Mouse (Mus musculus) intestine, postnatal 0 days (tissue): ENCODE measurements around the gene Srebf2. TPM values are rescaled to one million over a fixed set of nuclear protein-coding genes. Genes with fewer than 3 reads are reported as not detected.

Experiments used
- ATAC-seq: fragments of 200-750 bp; cut with Nextera tagmentation; 2 replicates; pipeline ENCODE4 v1.8.0; 2017; ENCODE audit warnings: mild to moderate bottlenecking, moderate TSS enrichment, moderate library complexity
- H3K27ac ChIP-seq: fragments of 300-500 bp; sonication (generic); 2 replicates; pipeline ENCODE4 v1.5.1; 2014; ENCODE audit warnings: mild to moderate bottlenecking, low read depth, low read length, moderate library complexity
- H3K27me3 ChIP-seq: fragments of 300-500 bp; sonication (generic); replicated peaks from 2 replicates; pipeline ENCODE4 v1.6.1; 2014; ENCODE audit warnings: low read length, mixed read lengths; ENCODE audit not compliant: control insufficient read depth, insufficient read depth
- H3K36me3 ChIP-seq: fragments of 300-500 bp; sonication (generic); 2 replicates; pipeline ENCODE4 v1.6.1; 2014; ENCODE audit warnings: mild to moderate bottlenecking, moderate library complexity; ENCODE audit not compliant: control insufficient read depth, insufficient read depth
- H3K4me1 ChIP-seq: fragments of 300-500 bp; sonication (generic); replicated peaks from 2 replicates; pipeline ENCODE4 v1.6.1; 2014; ENCODE audit warnings: antibody characterized with exemption, low read length, mixed read lengths; ENCODE audit not compliant: control insufficient read depth, insufficient read depth
- H3K4me2 ChIP-seq: fragments of 300-500 bp; sonication (generic); replicated peaks from 2 replicates; pipeline ENCODE4 v1.6.1; 2014; ENCODE audit warnings: low read depth, mild to moderate bottlenecking, moderate library complexity
- H3K4me3 ChIP-seq: fragments of 300-500 bp; sonication (generic); 2 replicates; pipeline ENCODE4 v1.5.1; 2014; ENCODE audit warnings: low read depth, low read length
- H3K9ac ChIP-seq: fragments of 300-500 bp; sonication (generic); 2 replicates; pipeline ENCODE4 v1.6.1; 2014; ENCODE audit warnings: mild to moderate bottlenecking, low read depth, low read length
- H3K9me3 ChIP-seq: fragments of 300-500 bp; sonication (generic); 2 replicates; pipeline ENCODE4 v1.6.1; 2016; ENCODE audit warnings: mixed run types; ENCODE audit not compliant: control insufficient read depth
- CTCF ChIP-seq: sonication (generic); IDR thresholded peaks from 2 replicates; pipeline ENCODE4 v1.5.1; 2016; ENCODE audit warnings: low read depth, mild to moderate bottlenecking, control low read depth, antibody characterized with exemption, moderate library complexity
- WGBS: fragments of 180-500 bp; shearing (Covaris S2); extraction: QIAGEN DNeasy Blood & Tissue Kit; methylation state at CpG from one replicate; pipeline ENCODE4 v1.1.7; 2014; 5-methylcytosine and 5-hydroxymethylcytosine counted together
- polyA plus RNA-seq: library from polyadenylated mRNA; unstranded; fragments of >200 nt; fragmentation: Nextera tagmentation; extraction: Ambion mirVana; gene quantifications from 2 replicates; pipeline ENCODE4 v1.2.1, GENCODE M21; 2015

Gene Srebf2
- polyA plus RNA-seq, 1 experiment from 2014 or later = 68.7 TPM

DNA sequence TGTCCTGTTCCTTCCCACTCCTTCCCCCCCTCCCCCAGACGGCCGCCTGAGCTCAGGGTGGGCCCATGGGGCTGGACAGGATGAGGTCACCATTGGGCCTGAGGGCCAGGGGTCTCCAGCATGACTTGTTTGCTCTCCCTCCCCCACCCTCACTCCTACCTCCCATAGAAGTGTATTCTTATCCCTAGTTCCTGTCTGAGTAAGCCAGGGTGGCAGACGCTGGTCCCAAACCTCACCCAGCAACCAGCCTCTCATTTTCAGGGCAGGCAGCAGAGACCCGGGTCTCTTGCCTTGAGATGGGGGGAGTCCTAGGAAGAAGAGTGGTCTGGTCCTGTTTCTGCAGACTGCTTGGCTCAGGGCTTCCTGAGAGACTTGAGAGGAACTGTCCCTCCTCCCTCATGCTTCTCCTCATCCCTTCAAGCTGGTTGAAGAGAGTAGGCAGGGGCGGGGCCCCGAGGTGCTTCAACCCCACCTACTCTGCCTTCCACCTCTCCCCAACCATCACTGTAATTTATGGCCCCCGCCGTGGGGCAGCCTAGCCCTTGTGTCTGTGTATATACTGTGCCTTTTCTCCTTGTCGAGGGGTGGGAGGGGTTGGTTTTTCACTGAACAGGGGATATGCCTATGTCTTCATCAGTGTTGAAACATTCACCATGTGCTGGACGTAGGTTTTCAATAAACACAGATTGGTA is 57.8 kb downstream of the Srebf2 start:
- peaks cover 65% of the 10 kb centered on the region for H3K36me3 ChIP-seq
- no peak for TF ChIP-seq CTCF

DNA sequence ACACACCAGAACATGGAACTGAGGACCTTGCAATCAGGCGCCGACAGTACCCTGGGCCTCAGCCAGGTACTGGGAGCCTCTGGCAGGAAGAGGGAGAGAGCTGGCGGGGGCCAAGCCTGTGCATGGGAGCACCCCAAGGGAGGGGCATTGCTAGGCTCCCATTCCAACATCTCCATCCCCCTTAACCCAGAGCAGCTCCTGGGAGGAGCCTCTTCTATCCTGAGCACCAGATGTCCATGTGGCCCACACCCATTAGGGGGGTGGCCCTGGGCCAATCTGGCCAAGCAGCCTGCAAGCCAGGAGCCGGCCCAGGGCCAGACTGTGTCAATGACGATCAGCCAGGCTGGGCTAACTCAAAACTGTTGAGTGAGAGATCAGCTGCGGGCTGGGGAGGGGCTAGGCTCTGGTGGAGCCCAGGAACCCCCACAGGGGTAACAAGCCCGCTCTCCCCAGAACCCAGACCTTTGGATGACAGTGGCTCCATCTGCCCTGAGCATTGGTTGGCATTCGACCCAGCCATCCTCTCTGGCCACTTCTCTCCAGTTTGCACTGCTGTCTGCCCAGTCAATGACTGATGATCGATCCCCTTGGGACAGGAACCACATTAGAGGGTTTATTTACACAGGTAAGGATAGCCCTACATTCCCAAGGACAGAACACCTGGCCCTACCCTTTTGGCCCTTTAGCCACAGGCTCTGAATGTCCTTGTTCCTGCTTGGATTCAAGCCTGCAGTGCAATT is 59.6 kb downstream of the Srebf2 start:
- Histone ChIP-seq H3K36me3 (peaks cover 50% of the 10 kb centered on the region), H3K9me3 (no peaks in the 10 kb centered on the region), H3K9ac (no peak overlapping the region), H3K4me2 (no peak overlapping the region), H3K27ac (no peak overlapping the region), H3K27me3 (peaks cover 16% of the 10 kb centered on the region), H3K4me1 (no peaks in the 10 kb centered on the region), H3K4me3 (no peak overlapping the region)
- ATAC-seq = peak; percentile 21; the same call in 1 of the 2 replicates
- WGBS = 52% methylated on average over 9 of the region's 9 CpGs
- no peak for TF ChIP-seq CTCF

More for the DNA sequence above, 57.8 kb downstream of the Srebf2 start:
- Histone ChIP-seq H3K27me3 (no peaks in the 10 kb centered on the region; the same call in 1 of the 2 replicates), H3K4me1 (no peaks in the 10 kb centered on the region), H3K9ac (no peak overlapping the region), H3K4me2 (no peak overlapping the region), H3K27ac (no peak overlapping the region), H3K9me3 (no peaks in the 10 kb centered on the region), H3K4me3 (no peak overlapping the region)
- WGBS = 56% methylated on average over 10 of the region's 10 CpGs
- no peak for ATAC-seq

DNA sequence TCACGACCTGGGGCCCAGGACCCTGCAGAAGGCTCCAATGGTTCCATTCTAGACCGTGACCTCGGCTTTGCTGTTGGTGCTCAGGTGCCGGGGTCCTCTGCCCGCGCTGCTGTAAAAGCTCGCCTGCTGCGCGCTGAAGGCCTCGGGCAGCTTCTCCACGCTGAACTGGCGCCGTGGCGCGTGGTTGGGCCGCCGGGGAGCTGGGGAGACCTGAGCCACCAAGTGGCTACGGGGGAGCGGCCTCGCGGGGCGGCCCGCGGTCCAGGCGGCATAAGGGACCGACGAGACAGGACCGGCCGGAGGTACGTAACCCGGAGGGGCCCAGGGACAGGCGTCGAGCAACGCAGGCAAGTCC is 60.1 kb downstream of the Srebf2 start:
- 41% methylated on average over 34 of the region's 34 CpGs for WGBS
- H3K27me3 ChIP-seq = peaks cover 22% of the 10 kb centered on the region
- H3K36me3 ChIP-seq = peaks cover 45% of the 10 kb centered on the region
- H3K9ac ChIP-seq = no peak overlapping the region
- no peak overlapping the region for H3K4me2 ChIP-seq
- no peak overlapping the region for H3K27ac ChIP-seq
- H3K4me3 ChIP-seq = no peak overlapping the region
- no peaks in the 10 kb centered on the region for H3K4me1 ChIP-seq
- no peak for TF ChIP-seq CTCF
- ATAC-seq = no peak
- H3K9me3 ChIP-seq = no peaks in the 10 kb centered on the region

DNA sequence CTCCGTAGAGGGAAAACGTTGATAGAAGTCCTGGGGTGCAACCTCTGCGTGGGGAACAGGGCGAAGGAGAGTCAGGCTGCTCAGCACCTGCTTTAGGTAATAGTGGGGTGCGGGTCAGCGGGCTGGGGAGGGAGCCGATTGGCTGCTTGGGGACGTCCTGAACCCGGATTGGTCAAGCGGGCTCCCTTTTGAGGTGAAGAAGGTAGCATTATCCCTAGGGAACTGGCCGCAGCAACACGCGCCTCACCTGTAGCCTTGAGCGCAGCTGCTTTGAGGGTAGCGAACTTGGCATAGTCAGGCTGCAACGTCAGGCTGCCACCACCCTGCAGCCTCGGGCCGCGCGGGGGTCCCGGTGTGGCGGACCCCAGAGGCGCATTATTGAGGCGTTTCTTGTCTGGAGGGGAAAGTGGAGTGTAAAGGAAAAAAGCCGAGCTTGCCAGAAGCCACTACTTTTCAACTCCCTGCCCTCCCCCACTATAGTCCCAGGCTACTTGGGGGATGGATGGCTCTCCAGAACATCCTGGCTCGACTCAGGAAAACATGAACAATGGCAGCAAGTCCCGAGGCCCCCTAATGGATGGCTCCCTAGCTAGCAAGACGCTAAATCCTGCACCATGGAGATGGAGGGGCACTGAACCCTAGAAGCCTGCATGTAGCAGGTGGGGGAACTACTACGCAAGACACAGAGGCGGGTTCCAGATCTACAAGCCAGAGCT is 60.7 kb downstream of the Srebf2 start:
- peaks cover 28% of the 10 kb centered on the region for H3K27me3 ChIP-seq
- H3K36me3 ChIP-seq = peaks cover 39% of the 10 kb centered on the region
- TF ChIP-seq CTCF = no peak
- no peak overlapping the region for H3K4me2 ChIP-seq
- no peaks in the 10 kb centered on the region for H3K4me1 ChIP-seq
- H3K4me3 ChIP-seq = no peak overlapping the region
- H3K9me3 ChIP-seq = no peaks in the 10 kb centered on the region
- H3K27ac ChIP-seq = no peak overlapping the region
- no peak overlapping the region for H3K9ac ChIP-seq
- WGBS = 43% methylated on average over 30 of the region's 30 CpGs
- ATAC-seq = no peak

DNA sequence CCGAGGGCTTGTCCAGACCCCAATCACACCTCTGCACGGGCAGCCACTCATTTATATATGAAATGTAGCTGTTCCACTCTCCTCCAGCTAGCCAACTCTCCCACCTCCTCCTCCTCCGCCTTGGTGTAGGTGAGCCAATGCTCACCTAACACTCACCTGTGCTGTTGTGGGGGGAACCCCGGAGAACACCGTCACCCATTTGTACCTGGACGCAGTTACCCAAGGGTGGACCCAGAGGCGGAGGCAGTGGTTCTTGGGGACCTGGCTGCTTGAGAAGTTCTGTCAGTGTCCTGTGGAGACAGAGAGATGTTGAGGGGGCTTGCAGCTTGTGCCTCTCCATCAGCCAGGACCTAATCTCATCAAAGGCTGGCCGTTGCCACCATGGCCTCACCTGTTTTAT is 61.3 kb downstream of the Srebf2 start:
- H3K4me3 ChIP-seq = no peak overlapping the region
- no peak for ATAC-seq
- H3K4me1 ChIP-seq = no peaks in the 10 kb centered on the region
- H3K36me3 ChIP-seq = peaks cover 32% of the 10 kb centered on the region
- peaks cover 34% of the 10 kb centered on the region for H3K27me3 ChIP-seq
- no peak overlapping the region for H3K9ac ChIP-seq
- TF ChIP-seq CTCF = no peak
- H3K27ac ChIP-seq = no peak overlapping the region
- H3K9me3 ChIP-seq = no peaks in the 10 kb centered on the region
- H3K4me2 ChIP-seq = no peak overlapping the region
- 87% methylated on average over 8 of the region's 8 CpGs for WGBS
